Mouse (Mus musculus) right cerebral cortex, postnatal 36 days (tissue): ENCODE measurements around the gene Rhof.

Experiments used
- DNase-seq, 2 experiments: peaks; one replicate each; pipeline ENCODE4 v3.0.0; 2022; ENCODE audit warnings: low spot score in 2 of 2, mixed read lengths in 1 of 2

The Rhof gene

DNA sequence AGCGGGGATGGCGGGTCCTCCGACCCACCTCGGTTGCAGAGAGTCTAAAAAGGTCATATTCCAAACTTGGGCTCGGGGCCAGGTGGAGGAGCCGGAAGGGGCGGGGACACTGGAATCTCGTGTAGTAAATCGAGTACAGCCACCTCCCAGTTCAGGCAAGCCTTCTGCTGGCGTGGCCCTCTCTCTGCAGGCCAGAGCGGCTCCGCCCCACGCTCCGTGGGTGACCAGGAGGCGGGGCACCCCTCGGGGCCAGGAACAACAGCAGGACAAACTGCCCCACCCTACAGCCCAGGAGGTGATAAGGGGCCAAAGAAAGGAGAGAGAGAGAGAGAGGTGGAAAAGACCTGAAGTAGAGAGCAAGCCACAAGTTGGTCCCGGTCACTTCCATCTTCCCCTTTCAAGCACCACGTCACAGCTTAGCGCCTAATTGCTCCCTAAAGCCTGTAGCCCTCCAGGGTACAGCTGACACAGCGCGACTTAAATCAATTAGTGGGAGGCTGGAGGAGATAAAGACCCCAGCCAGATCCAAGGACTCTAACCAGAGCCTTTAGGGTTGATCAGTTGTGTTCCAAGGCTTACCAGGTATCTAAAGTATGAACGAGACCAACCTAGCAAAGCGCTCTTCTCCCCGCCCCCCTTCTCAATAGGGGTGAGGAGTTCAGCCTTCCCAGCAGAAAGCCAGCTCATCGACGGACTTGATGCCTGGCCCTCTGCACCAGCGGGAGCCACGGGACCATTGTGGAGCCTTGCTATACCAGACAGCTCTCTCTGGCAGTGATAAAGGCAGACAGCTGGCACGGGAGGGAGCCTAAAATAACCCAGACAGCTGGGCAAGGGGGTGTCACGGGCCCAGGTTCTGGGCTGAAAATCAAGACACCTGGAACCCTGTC lies 3.2 kb upstream of the Rhof start:
- DNase-seq = no peak

DNA sequence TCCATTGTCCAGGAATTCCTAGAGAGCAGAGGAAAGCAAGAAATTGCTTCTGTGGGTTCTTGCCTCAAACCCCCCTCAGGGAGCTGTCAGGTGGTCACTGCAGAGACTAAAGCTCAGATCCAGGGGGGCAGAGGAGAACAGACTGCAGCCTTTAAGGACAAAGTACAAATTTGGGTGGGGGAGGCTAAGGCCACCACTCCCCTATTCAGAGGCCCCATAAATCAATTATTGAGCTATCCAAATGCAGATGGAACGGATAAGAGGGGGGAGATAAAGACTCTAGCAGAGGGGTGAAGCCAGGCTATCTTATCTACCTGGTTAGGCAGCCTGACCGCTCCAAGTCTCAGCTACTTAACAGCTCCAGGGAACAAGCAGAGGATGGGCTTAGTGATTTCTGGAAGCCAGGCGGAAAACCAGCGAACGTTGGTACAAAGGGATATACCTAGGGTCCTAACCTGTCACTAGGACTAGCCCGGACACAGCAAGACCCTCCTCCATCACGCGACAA lies 2.4 kb upstream of the Rhof start:
- DNase-seq = no peak

DNA sequence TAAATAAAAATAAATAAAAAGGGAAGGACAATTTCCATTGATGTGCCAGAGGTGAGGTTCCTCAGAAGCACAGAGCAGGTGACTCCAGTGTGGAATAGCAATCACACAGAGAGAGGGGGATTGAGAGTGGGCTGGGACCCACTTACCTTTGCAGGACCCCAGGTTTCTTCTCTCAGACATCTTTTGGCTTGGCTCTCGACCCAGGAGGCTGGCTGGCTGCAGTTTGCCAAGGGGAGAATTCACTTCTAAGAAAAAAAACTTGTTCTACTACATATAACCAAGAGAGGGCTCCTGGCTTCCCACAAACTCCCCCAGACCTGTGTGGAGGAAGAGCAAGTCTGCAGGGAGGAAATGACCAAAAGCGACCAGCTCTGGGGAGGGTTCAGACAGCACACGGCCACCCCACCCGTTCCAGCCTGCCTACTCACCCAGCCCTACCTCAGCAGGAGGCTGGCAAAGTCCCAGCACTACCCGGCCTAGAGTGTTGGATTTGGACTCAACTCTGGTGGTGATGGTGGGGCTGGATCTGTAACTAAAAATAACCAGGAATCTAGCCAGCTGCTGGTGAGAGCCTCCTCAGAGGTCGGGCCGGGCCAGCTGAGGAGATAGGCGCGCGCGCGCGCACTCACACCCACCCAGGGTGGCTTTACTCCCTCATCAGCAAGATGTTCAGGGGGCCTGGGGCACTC lies 1.8 kb upstream of the Rhof start:
- no peak for DNase-seq

DNA sequence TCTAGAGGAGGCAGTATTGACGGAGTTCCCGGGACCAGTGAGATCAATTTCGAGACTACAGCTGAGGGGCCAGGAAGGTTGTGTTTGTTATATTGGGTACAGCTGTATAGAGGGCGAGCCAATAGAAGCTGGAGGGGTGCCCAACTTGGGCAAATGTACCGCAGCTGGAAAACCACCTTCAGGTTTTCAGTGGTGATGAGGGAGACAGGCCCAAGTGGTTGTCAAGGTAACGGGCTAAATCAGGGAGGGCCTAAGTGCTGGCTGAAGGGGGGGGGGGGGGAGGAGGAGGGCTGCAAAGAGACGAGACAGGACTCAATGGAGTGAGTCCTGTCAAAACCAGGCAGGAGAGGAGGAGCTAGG lies 1.3 kb upstream of the Rhof start:
- DNase-seq = no peak

- peak in 1 of 2 experiments; percentile 71 for DNase-seq
These were observed 741 bp upstream of the Rhof start for GRCm38 (mm10) chr5:123133083-123133783.

DNA sequence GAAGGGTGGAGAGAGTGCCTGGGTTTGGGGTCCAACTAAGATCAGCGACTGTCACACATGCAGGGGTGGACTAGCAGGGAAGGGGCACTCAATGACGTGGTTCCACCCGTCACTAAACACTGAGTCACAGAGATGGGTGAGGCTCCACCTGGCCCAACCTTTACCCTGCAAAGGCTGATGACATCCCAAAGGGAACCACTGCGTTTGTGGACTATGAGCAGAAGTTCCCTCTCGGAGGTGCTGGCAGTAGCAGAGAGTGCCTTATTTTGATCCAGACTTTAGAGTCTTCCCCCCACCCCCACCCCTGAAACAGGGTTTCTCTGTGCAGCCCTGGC lies 1.7 kb downstream of the Rhof start:
- DNase-seq = no peak

DNA sequence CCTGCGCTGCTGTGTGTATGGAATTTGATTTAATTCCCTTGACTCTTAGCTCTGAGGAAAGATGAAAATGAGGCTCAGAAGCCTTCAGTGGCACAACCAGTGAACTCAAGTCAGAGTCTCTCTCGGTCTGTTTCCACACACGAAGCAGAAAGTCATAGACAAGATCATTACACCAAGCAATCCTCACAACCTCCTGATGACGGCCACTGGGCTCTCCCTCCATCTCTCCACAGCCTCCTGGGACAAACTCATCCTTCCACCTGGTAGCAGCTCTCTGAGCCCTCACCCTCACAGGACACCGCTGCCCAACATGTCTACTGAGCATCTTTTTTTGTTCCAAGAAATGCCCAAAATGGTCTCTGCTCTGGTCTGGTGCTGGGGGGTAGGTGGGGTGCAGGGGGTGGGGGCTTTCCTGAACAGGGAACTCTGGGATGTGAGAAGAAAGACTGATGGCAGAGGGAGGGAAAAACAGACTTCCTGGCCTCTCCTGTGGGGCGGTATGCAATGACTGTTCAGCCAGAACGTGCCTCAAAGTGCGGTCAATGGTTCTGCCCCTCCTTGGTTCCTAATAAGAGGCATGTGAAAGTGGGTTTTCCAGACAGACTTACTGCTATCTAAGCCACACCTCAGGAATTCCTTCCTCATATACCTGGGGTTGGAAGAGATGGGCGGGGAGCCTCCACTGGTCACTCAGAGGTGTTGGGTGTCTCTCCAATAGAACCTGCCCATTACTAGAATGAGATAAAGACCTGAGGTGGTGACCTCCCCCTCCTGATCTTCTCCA lies 2.3 kb downstream of the Rhof start:
- no peak for DNase-seq

- no peak for DNase-seq
These were observed 3.2 kb downstream of the Rhof start for GRCm38 (mm10) chr5:123129170-123129757.

- DNase-seq = no peak
These were observed 3.9 kb downstream of the Rhof start for GRCm38 (mm10) chr5:123128426-123129169.

- DNase-seq = no peak
These were observed 5.5 kb downstream of the Rhof start for GRCm38 (mm10) chr5:123127031-123127430.

DNA sequence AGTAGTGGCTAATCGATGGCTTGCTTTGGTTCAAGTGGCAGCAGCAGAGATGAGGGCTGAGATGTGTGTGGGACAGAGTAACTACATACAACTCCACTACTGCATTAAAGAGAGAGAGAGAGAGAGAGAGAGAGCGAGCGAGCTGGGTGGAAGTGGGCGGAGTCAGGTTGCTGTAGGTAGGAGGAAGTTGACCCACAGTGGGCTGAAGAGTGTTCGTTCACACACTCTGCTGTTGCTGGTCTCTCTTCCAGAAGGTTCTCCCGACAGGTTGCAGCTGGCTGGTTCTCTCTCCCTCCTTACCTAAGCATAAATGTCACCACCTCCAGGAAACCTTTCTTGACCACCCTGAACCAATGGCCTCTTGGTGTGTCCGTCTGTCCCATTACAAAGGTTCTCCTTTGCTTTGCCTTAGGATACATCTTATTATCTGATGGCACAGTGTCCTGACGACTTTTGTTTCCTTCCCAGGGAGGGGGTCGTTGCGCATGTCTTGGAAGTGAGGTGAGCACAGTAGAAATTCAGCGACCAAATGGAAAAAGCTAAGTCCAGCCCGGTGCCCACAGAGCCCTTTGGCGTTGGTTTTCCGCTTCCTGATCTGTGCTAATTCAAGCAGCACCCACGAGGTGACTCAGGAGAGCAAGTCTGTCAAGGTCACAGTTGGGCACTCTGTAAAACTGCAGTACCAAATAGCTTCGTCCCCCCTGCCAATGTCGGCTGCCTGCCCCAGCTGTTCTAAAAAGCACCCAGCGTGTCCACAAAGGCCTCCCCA lies 6.7 kb downstream of the Rhof start:
- DNase-seq = no peak

DNA sequence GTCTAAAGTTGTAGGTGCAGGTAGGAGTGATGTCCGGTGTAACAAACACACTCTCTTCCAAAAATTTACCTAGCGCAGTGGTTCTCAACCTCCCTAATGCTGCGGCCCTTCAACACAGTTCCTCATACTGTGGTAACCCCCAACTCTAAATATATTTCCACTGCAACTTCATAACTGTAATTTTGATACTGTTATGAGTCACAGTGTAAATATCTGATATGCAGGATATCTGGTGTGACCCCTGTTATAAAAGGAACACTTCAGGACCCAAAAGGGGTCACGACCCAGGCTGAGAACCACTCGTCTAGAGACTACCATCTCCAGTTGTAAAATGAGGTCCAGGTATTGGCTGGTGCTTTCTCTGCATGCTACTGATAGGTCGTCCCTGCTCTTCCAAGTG lies 7.4 kb downstream of the Rhof start:
- no peak for DNase-seq

DNA sequence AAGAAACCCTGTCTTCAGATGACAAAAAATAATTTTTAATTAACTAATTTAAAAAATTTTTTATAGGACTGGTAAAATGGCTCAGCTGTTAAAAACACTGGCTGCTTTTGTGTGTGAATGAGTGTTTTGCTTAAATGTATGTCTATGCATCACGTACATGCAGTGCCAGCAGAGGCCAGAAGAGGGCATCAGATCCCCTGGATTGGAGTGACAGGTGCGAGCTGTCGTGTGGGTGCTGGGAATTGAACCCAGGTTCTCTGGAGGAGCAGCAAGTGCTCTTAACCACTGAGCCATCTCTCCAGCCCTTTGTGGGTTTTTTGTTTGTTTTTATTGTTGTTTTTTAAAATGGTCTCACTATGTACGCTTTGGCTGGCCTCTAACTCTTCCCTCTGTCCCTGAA lies 10.3 kb downstream of the Rhof start:
- no peak for DNase-seq

GRCm38 (mm10) chr5:123120624-123121215 lies 11.8 kb downstream of the Rhof start:
- no peak for DNase-seq

- DNase-seq = no peak
These were observed 13.7 kb downstream of the Rhof start for GRCm38 (mm10) chr5:123118826-123119225.

GRCm38 (mm10) chr5:123117773-123118172 lies 14.7 kb downstream of the Rhof start:
- DNase-seq = no peak

DNA sequence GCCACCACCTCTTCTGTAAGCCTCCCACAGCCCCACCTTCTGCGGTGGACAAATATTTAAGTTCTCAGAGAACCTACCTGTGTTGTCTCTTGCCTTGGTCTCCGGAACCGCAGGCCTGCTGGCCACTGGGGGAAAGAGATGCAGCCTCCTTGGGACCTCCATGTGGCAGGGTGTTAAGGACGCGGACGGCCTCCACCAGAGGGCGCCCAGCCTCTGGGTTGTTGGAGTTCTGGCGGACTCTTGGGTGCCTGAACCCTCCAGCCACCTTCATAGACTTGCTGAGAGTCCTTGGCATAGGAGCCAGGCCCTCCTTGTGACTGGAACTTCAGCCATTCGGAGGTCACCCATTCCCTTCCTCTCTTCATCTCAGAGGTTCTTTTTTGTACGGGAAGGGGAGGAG lies 15.2 kb downstream of the Rhof start:
- DNase-seq = no peak

DNA sequence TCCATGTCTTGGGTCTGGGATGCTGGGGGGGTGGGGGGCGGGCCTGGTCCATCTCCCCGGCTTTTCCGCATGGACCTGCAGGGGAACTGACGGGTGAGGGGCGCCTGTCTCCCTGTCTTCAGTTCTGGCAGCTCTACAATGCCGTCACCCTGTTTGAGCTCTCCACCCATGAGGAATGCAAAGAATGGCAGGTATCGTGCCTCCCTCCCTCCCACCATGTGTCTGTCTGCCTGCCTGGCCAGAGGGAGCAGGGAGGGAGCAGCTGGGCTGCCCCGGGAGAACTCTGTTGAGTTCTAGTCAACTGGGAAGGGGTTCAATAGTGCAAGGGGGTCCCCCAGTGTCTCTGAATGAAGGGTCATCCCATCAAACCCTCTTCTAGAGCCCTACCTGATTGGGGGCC lies 16.4 kb downstream of the Rhof start:
- DNase-seq = no peak

GRCm38 (mm10) chr5:123114924-123115323 lies 17.6 kb downstream of the Rhof start:
- DNase-seq = no peak

GRCm38 (mm10) chr5:123114109-123114508 lies 18.4 kb downstream of the Rhof start:
- DNase-seq = no peak
